Mouse (Mus musculus): ENCODE data around the gene Dse.

The Dse gene

GRCm38 (mm10) chr10:34131356-34131755 lies 76.2 kb downstream of the Dse start:
- peak; percentile 30 for DNase-seq (ENCODE audit: low read depth, low spot score)

- peak; percentile 81 for DNase-seq (ENCODE audit: low read depth, low spot score)
Observed at GRCm38 (mm10) chr10:34128391-34128790, 79.1 kb downstream of the Dse start.

- DNase-seq (ENCODE audit: low read depth, low spot score) = no peak
Observed at GRCm38 (mm10) chr10:34127392-34128378, 79.8 kb downstream of the Dse start, which contains the start of gene Calhm6. Gene Calhm6 (minus strand): TSS chr10:34127984.

DNA sequence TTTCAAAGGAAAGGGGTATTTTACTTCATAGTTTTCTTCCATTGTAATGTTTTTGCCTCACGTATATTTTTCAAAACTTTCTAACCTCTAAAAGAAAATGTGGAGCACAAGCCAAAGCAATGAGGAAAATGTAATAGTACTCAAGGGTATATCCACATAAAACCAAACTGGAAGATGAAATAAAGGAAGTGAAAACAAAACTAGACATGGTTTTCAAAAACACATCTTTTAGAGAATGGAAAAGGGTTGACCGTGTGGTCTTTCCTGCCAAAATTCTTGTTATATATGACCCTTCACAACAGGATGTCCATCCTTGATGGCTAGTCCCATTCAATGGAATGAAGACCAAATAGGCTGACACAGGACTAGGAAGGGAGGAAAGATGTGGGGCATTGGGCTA lies 89.1 kb downstream of the Dse start:
- no peak for DNase-seq (ENCODE audit: low read depth, low spot score)

GRCm38 (mm10) chr10:34117770-34118169 lies 89.7 kb downstream of the Dse start:
- no peak for DNase-seq (ENCODE audit: low read depth, low spot score)

DNA sequence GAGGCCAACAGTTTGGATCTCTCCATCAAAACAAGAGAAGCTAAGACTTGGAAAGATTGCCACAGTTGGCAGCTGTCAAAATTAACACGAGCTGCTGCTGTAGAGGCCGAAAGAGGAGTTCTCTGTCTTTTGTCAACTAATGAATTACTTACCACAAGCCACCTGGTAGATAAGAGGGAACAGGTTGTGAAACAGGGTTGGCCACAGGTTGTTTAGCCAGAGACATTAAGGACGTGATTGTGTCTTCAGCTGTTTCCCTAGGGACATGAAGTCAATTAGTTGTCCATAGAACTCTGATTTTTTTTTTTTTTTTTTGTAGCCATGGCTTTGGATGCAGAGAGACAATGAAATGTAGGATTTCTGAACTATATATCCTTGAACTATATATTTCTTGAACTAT lies 90.4 kb downstream of the Dse start:
- DNase-seq (ENCODE audit: low read depth, low spot score) = no peak

GRCm38 (mm10) chr10:34111964-34112738 lies 95.4 kb downstream of the Dse start:
- DNase-seq (ENCODE audit: low read depth, low spot score) = no peak

GRCm38 (mm10) chr10:34110863-34111465 lies 96.6 kb downstream of the Dse start:
- no peak for DNase-seq (ENCODE audit: low read depth, low spot score)

All from skeletal muscle tissue, adult 2 months (tissue).